Mouse (Mus musculus): ENCODE measurements around the gene Zfp385a.

The Zfp385a gene

GRCm38 (mm10) chr15:103339166-103339960 lies 530 bp downstream of the Zfp385a start:
- in situ Hi-C loops (cut with MboI; ENCODE audit: low sequenced_read_pairs), result no loop called here

DNA sequence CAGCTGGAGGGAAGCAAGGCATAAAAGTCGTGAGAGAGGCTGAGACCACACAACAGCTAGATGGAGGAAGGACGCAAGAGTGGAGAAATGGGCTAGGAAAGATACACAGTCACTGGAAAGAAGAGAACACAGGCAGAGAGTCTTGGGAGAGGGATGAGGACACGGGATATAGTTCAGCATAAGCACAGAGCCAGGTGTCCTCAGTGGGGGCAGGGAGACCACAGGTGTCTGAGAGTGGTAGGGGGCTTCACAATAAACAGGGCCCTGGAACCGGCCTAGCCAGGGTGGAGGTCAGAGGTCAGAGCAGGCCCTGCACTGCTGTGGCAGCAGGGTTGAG lies 1.1 kb downstream of the Zfp385a start:
- in situ Hi-C loops (cut with MboI; ENCODE audit: low sequenced_read_pairs), result no loop called here

GRCm38 (mm10) chr15:103336996-103337667 lies 2.8 kb downstream of the Zfp385a start:
- in situ Hi-C loops (cut with MboI; ENCODE audit: low sequenced_read_pairs), result no loop called here

DNA sequence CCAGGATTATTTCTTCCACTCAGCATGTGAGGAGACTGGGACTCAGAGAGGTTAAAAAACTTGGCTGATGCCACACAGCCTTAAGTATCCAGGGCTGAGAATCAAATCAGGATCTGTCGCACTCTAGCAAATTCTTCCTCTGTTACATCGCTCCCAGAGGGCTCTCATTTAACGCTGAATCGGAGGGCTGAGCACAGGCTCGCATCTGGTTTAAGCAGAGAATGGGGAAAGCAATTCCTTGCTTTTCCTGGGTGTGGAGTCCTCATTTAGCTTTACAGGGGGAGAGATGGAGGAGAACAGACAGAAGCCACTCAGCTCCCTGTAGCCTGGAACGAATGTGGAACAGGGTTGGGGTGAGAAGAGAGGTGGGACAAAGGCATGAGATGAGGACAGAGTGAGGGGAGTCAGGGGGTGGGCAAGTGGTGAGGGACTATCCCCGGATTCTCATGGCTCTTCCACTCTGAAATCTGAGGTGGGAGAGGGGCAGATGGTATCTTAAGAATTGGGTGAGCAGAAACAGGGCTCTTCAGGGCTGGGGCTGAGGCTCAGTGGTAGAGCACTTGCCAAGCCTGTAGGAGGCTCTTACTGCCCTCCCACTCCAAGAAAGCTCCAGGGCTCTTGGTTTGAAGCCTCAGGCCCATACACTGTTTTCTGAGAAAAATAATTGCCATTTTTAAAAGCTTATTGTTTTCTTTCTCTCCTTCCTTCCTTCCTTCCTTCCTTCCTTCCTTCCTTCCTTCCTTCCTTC lies 4.2 kb downstream of the Zfp385a start:
- in situ Hi-C loops (cut with MboI; ENCODE audit: low sequenced_read_pairs), result no loop called here

DNA sequence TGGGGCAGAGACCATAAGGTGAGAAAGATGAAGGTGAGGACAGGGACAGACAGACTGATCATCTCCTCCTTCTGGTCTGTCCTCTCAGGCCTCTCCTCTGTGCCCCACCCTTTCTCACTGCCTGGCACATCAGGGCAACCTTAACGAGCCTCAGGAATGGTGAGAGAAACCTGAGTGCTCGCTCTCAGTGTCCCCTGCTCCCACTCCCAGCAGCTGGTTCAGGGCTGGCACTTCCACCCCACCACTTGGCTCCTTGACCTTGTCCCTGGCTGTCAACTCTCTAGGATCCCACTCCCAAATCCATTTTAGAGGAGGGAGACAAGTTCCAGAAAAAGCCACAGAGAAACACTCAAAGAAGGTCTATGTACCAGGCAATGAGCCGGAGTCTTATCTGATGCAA lies 4.9 kb downstream of the Zfp385a start:
- in situ Hi-C loops (cut with MboI; ENCODE audit: low sequenced_read_pairs), result no loop called here

DNA sequence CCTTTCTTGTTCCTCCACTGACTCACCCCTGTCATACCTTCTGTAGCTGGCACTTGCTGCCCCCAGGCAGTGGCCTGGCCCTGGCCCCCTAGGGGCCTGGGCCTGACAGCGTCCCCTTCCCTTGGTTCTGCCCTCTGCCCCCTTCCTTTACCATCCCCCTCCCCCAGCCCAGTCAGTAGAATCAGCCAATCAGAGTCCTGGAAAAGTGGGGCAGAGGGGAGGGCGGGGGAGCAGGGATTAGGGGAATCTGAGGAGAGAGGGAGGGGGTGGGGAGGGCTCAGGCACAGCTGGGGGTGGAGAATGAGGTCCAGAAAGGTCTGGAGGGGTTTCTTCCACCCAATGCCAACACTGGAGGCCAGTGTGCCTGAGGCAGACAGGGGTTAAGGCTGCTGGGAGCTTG lies 5.7 kb downstream of the Zfp385a start:
- in situ Hi-C loops (cut with MboI; ENCODE audit: low sequenced_read_pairs), result no loop called here

DNA sequence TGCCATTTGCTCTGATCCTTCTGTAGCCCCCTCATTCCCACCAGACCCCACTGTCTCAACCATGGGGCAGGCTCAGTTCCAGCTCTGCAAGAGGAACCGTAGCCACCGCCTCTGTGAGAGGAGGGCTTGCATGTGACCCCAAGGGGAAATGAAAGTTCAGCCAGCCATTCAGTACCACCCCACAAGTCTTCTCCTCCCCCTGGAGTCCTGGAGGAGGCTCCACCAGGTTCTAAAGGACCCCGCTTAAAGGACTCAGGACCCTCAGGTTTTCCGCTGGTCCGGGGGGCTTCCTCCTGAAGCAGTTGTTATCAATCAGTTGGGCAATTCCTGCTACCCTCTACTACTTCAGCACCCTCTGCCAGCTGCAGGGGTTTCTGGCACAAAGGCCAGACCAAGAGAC lies 6.2 kb downstream of the Zfp385a start:
- in situ Hi-C loops (cut with MboI; ENCODE audit: low sequenced_read_pairs), result no loop called here

GRCm38 (mm10) chr15:103333081-103333615 lies 6.7 kb downstream of the Zfp385a start:
- in situ Hi-C loops (cut with MboI; ENCODE audit: low sequenced_read_pairs), result no loop called here

DNA sequence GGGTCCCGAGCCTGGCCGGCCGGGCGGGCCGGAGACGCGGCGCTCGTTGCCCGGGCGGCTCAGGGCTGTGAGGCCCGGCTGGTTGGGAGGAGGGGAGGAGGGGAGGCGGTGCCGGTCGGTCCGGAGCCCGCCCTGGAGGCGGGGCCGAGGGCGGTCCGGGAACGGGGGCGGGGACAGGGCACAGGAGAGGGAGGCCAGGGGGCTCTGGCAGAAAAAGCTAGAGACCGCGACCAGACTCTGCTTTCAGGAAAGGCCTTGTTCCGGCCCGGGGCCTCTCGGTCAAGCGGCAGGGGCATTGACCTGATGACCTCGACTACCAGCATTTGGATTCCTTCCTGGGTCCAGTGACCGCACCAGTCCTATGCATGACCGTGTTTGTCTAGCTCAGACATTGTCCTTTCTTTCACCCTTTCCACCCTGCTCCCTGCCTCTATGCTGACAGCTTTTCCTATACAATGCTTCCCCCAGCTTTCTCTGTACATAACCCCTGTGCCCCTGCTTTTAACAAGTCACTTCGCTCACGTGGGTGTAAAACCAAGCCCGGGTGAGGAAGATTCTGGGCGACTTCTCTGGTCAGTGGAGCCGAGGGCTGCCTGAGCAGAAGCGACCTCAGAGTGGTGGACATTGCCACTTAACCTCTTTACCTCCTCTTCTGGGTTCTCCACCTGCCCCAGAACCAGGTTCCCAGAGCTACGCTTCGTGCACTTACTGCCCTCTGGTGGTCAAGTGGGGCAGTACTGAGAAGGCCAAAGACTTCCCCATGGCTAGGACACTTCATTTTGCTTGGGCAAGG lies 16.2 kb downstream of the Zfp385a start:
- in situ Hi-C loops (cut with MboI; ENCODE audit: low sequenced_read_pairs), result loop anchor here (25.0 kb wide), 1 partner anchor 336 kb away; the partner anchor contains the start of genes Hoxc6, Hoxc8 and Hoxc9

- in situ Hi-C loops (cut with MboI; ENCODE audit: low sequenced_read_pairs), result loop anchor here (25.0 kb wide), 1 partner anchor 336 kb away; the partner anchor contains the start of genes Hoxc6, Hoxc8 and Hoxc9
Measured at GRCm38 (mm10) chr15:103323070-103323454, 16.8 kb downstream of the Zfp385a start.

- in situ Hi-C loops (cut with MboI; ENCODE audit: low sequenced_read_pairs), result loop anchor here (25.0 kb wide), 1 partner anchor 335 kb away; the partner anchor contains the start of genes Hoxc6, Hoxc8 and Hoxc9
Measured at GRCm38 (mm10) chr15:103322396-103322795, 17.5 kb downstream of the Zfp385a start.

GRCm38 (mm10) chr15:103321076-103321475 lies 18.8 kb downstream of the Zfp385a start:
- in situ Hi-C loops (cut with MboI; ENCODE audit: low sequenced_read_pairs), result loop anchor here (25.0 kb wide), 1 partner anchor 334 kb away; the partner anchor contains the start of genes Hoxc6, Hoxc8 and Hoxc9

- in situ Hi-C loops (cut with MboI; ENCODE audit: low sequenced_read_pairs), result loop anchor here (25.0 kb wide), 1 partner anchor 331 kb away; the partner anchor contains the start of genes Hoxc6, Hoxc8 and Hoxc9
Measured at GRCm38 (mm10) chr15:103318201-103318816, 21.6 kb downstream of the Zfp385a start.

- in situ Hi-C loops (cut with MboI; ENCODE audit: low sequenced_read_pairs), result loop anchor here (25.0 kb wide), 1 partner anchor 330 kb away; the partner anchor contains the start of genes Hoxc6, Hoxc8 and Hoxc9
Measured at GRCm38 (mm10) chr15:103317731-103318130, 22.2 kb downstream of the Zfp385a start.

DNA sequence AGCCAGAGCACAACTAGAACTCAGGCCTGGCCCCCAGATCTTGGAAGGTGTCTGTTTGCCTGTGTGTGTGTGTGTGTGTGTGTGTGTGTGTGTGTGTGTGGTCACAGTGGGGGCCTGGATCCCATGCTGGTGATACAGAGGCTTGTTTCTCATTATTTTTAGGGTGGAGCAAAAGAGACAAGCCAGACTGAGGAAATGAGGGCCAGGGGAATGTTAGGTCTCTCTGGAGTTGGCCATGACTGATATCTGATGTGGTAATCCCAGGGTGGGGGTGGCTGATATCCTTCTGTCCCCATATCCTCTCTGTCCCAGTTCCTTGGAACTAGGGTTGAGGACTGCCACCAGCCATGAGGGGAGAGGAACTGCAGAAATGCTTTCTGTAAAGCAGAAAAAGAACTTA lies 22.8 kb downstream of the Zfp385a start:
- in situ Hi-C loops (cut with MboI; ENCODE audit: low sequenced_read_pairs), result loop anchor here (25.0 kb wide), 1 partner anchor 330 kb away; the partner anchor contains the start of genes Hoxc6, Hoxc8 and Hoxc9

DNA sequence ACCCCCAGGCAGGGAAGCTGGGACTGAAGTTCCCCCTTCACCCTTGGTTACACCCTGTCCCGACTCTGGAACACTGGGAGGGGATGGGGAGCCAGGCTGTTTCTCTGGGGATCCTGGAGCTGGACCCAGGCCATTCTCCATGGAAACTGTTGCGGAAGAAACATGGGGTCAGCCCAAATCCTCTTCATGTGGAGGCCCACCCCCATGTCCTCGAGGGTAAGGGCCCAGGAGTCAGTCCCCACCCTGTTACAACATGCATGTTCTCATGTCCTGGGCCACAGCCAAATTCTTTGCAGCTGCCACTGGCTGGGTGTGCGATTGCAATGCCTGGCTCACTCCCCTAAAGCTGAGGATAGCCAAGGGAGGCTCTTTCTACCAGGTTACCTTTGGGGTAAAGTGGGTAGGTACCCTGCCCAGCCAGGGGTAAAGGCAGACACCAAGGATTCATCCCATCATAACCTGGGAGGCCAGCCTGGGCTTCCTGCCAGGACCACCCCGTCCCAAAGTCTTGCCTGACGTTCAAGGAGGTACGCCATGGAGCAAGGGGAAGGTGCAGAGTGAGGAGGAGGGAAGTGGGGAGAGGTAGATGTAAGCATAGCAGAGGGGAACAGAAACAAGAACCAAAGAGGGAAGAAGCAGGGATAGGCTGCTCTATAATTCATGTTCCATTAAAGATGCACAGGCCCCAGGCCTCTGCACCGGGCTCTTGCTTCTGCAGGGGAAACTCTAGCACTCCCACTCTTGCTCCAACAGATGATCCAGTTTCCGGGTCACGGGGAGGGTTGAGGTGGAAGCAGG lies 23.7 kb downstream of the Zfp385a start:
- in situ Hi-C loops (cut with MboI; ENCODE audit: low sequenced_read_pairs), result loop anchor here (25.0 kb wide), 1 partner anchor 329 kb away; the partner anchor contains the start of genes Hoxc6, Hoxc8 and Hoxc9

- in situ Hi-C loops (cut with MboI; ENCODE audit: low sequenced_read_pairs), result loop anchor here (25.0 kb wide), 1 partner anchor 328 kb away; the partner anchor contains the start of genes Hoxc6, Hoxc8 and Hoxc9
Measured at GRCm38 (mm10) chr15:103315011-103315502, 24.8 kb downstream of the Zfp385a start.

- in situ Hi-C loops (cut with MboI; ENCODE audit: low sequenced_read_pairs), result loop anchor here (25.0 kb wide), 1 partner anchor 327 kb away; the partner anchor contains the start of genes Hoxc6, Hoxc8 and Hoxc9
Measured at GRCm38 (mm10) chr15:103314181-103314580, 25.7 kb downstream of the Zfp385a start.

Measured in CH12F3 (cell line).